Mouse (Mus musculus): ENCODE results near the gene S1pr5. TPM values are rescaled to one million over a fixed set of nuclear protein-coding genes. Genes with fewer than 3 reads are reported as not detected.

The S1pr5 gene
- polyA plus RNA-seq, 1 experiment from 2014 or later, result not detected

DNA sequence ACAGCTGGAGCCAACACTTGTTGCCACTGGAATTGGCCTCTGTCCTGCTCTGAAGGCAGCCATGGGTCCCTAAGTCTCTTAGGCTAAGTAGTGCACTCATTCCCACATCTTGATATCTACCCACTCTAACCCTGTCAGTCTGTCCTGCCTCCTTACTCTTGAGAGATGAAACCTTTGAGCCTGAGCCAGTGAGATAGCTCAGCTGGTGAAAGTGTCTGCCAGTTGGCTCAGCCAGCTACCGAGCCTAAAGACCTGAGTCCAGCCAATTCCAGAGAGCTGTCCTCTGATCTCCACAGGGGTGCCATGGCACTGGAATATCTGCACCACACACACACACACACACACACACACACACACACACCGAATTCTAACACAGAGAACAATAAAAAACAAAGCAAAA is 2.3 kb upstream of the S1pr5 start:
- DNase-seq (ENCODE audit: low spot score), result no peak
- Histone ChIP-seq H3K4me3 (replicated peaks; ENCODE audit: low read depth, low read length) (no peak overlapping the region), H3K9ac (ENCODE audit: low read depth, low read length) (no peak overlapping the region), H3K4me1 (replicated peaks; ENCODE audit: insufficient read depth, low read length) (no peaks in the 10 kb centered on the region; the same call in 1 of the 2 replicates), H3K27ac (no peak overlapping the region), H3K9me3 (replicated peaks; ENCODE audit: low read length) (no peaks in the 10 kb centered on the region), H3K4me2 (ENCODE audit: low read length) (no peak overlapping the region), H3K36me3 (ENCODE audit: insufficient read depth, low read length) (no peaks in the 10 kb centered on the region), H3K27me3 (ENCODE audit: insufficient read depth, low read length) (peaks cover 43% of the 10 kb centered on the region)
- TF ChIP-seq CTCF (IDR thresholded peaks at IDR 0.05; ENCODE audit: low read depth), result no peak
- WGBS, result 58% methylated on average over 2 of the region's 2 CpGs
- no peak for ATAC-seq (replicated peaks; ENCODE audit: low FRiP score, low read depth)

DNA sequence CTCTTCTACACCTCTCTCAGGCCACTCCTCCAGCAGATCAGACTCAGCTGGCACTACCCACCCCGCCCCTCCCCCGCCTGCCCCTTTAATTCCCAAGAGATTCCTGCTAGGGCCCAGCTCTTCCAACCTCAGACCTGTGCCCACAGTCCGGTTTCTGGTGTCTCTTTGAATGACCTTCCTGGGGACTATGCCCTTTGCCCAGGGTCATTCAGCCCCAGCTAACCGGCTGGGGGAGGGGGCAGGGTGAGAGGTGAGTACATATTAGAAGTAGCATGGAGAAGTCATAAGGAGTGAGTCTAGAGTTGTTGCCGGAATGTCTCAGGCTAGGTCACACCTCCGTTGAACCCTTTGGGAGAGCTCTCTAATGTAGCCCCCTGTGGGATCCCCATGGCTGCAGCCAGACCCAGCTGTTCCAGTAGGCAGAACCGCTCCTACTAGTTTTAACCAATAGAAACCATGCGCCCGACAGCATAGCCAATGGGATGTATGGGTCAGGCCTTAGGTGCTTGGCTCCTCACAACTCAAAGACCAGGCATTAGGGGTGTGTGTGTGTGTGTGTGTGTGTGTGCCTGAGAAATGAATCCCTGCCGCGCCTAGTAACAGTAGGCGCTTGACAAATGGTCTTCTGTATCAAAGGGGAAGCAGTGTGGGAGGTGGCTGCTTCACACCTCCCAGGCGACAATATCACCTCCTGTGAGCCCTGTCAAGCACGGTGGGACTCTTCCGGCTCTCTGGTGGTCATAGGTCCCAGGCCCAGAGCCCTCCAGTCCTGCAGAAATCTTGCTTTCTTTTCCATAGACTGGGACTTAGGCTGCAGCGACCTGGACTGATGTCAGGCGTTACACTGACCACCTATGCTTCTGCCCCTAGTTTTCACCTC is 1.6 kb upstream of the S1pr5 start:
- Histone ChIP-seq H3K9me3 (replicated peaks; ENCODE audit: low read length) (no peaks in the 10 kb centered on the region), H3K4me3 (replicated peaks; ENCODE audit: low read depth, low read length) (no peak overlapping the region), H3K4me2 (ENCODE audit: low read length) (no peak overlapping the region), H3K4me1 (replicated peaks; ENCODE audit: insufficient read depth, low read length) (peaks cover under 1% of the 10 kb centered on the region; the same call in 1 of the 2 replicates), H3K36me3 (ENCODE audit: insufficient read depth, low read length) (no peaks in the 10 kb centered on the region), H3K27me3 (ENCODE audit: insufficient read depth, low read length) (peaks cover 45% of the 10 kb centered on the region), H3K27ac (no peak overlapping the region), H3K9ac (ENCODE audit: low read depth, low read length) (no peak overlapping the region)
- ATAC-seq (replicated peaks; ENCODE audit: low FRiP score, low read depth), result 0 out of 2 replicates have a peak, but pooled peaks have one; percentile 7
- no peak for DNase-seq (ENCODE audit: low spot score)
- WGBS, result 18% methylated on average over 17 of the region's 17 CpGs
- TF ChIP-seq CTCF (IDR thresholded peaks at IDR 0.05; ENCODE audit: low read depth), result no peak

DNA sequence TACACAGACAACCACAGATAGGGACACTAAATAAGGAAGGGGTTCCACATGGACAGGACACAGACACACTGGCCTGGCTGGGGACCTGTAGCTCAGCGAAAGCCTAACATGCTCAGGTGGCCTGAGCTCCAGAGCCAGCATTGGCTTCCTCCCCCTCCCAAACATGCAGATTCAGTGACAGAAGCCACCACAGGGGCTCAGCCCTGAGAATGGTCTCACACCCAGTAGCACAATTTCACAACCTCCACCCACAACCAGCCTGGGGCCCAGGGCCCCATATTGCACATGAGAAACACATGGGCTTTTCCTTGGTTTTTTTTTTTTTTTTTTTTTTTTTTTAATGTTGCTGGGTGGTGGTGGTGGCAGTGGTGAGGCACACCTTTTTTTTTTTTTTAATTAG is 1.9 kb downstream of the S1pr5 start:
- 86% methylated on average over 1 of the region's 1 CpGs for WGBS

DNA sequence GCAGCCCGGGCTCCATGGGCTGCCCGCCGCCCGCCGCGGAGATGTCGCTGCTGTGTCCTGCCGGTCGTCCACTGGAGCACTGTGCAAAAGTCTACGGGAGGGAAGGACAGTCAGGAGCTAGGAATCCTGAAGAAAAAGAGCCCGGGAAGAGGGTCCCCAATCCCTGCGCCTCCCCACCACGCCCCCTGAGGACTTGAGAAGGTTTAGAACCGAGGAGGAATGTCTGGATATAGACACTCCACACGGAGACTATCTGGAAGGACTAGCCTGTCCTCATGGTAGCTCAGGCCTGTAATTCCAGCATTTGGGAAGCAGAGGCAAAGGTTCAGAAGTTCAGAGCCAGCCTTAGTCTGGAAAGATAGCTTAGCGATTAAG is 3.1 kb downstream of the S1pr5 start:
- no peaks in the 10 kb centered on the region for H3K36me3 ChIP-seq (ENCODE audit: insufficient read depth, low read length)
- no peak overlapping the region for H3K9ac ChIP-seq (ENCODE audit: low read depth, low read length)
- H3K4me3 ChIP-seq (replicated peaks; ENCODE audit: low read depth, low read length), result peak overlapping the region; percentile 42
- DNase-seq (ENCODE audit: low spot score) (no peak), ATAC-seq (replicated peaks; ENCODE audit: low FRiP score, low read depth) (no peak)
- 3% methylated on average over 16 of the region's 16 CpGs for WGBS
- H3K27me3 ChIP-seq (ENCODE audit: insufficient read depth, low read length), result peaks cover 60% of the 10 kb centered on the region
- no peak for TF ChIP-seq CTCF (IDR thresholded peaks at IDR 0.05; ENCODE audit: low read depth)
- no peaks in the 10 kb centered on the region for H3K9me3 ChIP-seq (replicated peaks; ENCODE audit: low read length)
- H3K4me2 ChIP-seq (ENCODE audit: low read length), result peak overlapping the region; percentile 79
- peaks cover 12% of the 10 kb centered on the region; the same call in 1 of the 2 replicates for H3K4me1 ChIP-seq (replicated peaks; ENCODE audit: insufficient read depth, low read length)
- no peak overlapping the region for H3K27ac ChIP-seq

More for the DNA sequence above, 1.9 kb downstream of the S1pr5 start:
- H3K36me3 ChIP-seq (ENCODE audit: insufficient read depth, low read length), result no peaks in the 10 kb centered on the region
- H3K27ac ChIP-seq, result no peak overlapping the region
- no peak for TF ChIP-seq CTCF (IDR thresholded peaks at IDR 0.05; ENCODE audit: low read depth)
- H3K9ac ChIP-seq (ENCODE audit: low read depth, low read length), result no peak overlapping the region
- ATAC-seq (replicated peaks; ENCODE audit: low FRiP score, low read depth) (no peak), DNase-seq (ENCODE audit: low spot score) (no peak)
- no peak overlapping the region for H3K4me2 ChIP-seq (ENCODE audit: low read length)
- peaks cover 12% of the 10 kb centered on the region; the same call in 1 of the 2 replicates for H3K4me1 ChIP-seq (replicated peaks; ENCODE audit: insufficient read depth, low read length)
- H3K9me3 ChIP-seq (replicated peaks; ENCODE audit: low read length), result no peaks in the 10 kb centered on the region
- H3K27me3 ChIP-seq (ENCODE audit: insufficient read depth, low read length), result peaks cover 66% of the 10 kb centered on the region
- H3K4me3 ChIP-seq (replicated peaks; ENCODE audit: low read depth, low read length), result no peak overlapping the region

DNA sequence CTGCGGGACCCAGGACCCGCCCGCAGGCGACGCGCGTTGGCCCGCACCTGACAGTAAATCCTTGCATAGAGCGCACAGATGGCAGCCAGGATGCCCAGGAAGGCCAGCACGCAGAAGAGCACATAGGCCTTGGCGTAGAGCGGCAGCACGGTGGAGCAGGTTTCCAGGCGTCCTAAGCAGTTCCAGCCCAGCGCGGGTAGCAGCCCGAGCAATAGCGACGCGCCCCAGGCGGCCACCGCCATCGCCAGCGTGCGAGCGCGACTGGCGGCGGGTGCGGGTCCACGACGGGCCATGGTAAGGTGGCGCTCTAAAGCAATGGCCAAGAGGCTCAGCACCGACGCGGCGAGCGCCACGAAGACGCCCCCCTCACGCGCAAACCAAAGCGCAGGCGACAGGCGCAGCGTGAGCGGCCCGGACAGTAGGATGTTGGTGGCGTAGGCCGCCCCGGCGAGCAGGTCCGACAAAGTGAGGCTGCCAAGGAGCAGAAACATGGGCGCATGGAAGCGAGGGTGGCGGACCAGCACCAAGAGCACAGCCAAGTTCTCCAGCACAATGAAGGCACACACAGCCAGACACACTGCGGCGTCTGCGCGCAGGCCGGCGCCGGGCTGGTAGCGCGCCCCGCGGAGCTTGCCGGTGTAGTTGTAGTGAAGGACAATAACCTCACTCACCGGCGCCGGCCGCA is 3.7 kb downstream of the S1pr5 start:
- Histone ChIP-seq H3K9ac (ENCODE audit: low read depth, low read length) (no peak overlapping the region), H3K27me3 (ENCODE audit: insufficient read depth, low read length) (peaks cover 54% of the 10 kb centered on the region), H3K4me3 (replicated peaks; ENCODE audit: low read depth, low read length) (peak overlapping the region; percentile 42), H3K9me3 (replicated peaks; ENCODE audit: low read length) (no peaks in the 10 kb centered on the region), H3K36me3 (ENCODE audit: insufficient read depth, low read length) (no peaks in the 10 kb centered on the region), H3K4me1 (replicated peaks; ENCODE audit: insufficient read depth, low read length) (peaks cover 12% of the 10 kb centered on the region; the same call in 1 of the 2 replicates), H3K4me2 (ENCODE audit: low read length) (peak overlapping the region; percentile 79), H3K27ac (no peak overlapping the region)
- no peak for TF ChIP-seq CTCF (IDR thresholded peaks at IDR 0.05; ENCODE audit: low read depth)
- WGBS, result under 1% methylated on average over 72 of the region's 72 CpGs
- DNase-seq (ENCODE audit: low spot score) (no peak), ATAC-seq (replicated peaks; ENCODE audit: low FRiP score, low read depth) (no peak)

DNA sequence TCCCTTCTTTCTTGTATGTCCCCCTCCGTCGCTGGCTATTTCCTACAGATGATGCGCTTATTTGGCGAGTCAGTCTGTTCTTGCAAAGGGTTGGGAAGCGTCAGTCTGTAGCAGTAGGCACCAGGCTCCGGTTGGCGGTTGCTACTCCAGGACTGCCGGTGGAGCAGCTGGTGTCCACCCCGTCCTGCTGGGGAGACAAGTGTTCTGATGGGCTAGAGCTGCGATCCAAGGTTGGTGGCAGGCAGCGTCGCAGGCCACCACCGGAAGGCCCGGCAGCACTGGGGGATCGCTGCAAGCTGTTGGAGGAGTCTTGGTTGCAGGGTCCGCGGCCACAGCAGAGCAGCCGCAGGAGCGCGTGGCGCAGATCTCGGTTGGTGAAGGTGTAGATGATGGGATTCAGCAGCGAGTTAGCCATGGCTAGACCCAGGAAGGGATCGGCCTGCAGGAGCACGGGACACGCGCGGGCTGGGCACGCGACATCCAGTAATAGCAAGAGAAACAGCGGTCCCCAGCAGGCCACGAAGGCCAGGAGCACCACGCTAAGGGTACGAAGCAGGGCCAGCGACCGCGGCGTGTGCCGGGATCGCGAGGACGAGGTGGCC is 4.3 kb downstream of the S1pr5 start:
- WGBS, result 7% methylated on average over 39 of the region's 42 CpGs
- Histone ChIP-seq H3K9me3 (replicated peaks; ENCODE audit: low read length) (no peaks in the 10 kb centered on the region), H3K4me3 (replicated peaks; ENCODE audit: low read depth, low read length) (peak overlapping the region; percentile 42), H3K36me3 (ENCODE audit: insufficient read depth, low read length) (no peaks in the 10 kb centered on the region), H3K4me1 (replicated peaks; ENCODE audit: insufficient read depth, low read length) (peaks cover 12% of the 10 kb centered on the region; the same call in 1 of the 2 replicates), H3K27me3 (ENCODE audit: insufficient read depth, low read length) (peaks cover 48% of the 10 kb centered on the region), H3K27ac (no peak overlapping the region), H3K4me2 (ENCODE audit: low read length) (peak overlapping the region; percentile 79), H3K9ac (ENCODE audit: low read depth, low read length) (no peak overlapping the region)
- TF ChIP-seq CTCF (IDR thresholded peaks at IDR 0.05; ENCODE audit: low read depth), result no peak
- ATAC-seq (replicated peaks; ENCODE audit: low FRiP score, low read depth) (no peak), DNase-seq (ENCODE audit: low spot score) (no peak)

All from kidney, postnatal 0 days (tissue).